ENCODE assay signal across 11 mouse cellular contexts in genomic region chr4:137661547-137661946, GRCm38 (mm10). TPM values are rescaled to one million over a fixed set of nuclear protein-coding genes. Genes with fewer than 3 reads are reported as not detected.
DNase-seq lines count a peak whose midpoint lies in the region; ATAC-seq lines count a peak whose summit lies in the region.
"Had no signal": no experiment of that assay in that cellular context is flagged by ENCODE, and none has a peak within 500 bp of the region (broad histone marks: within the 10 kb centered on the region; RNA-seq: fewer than 3 reads in every experiment).

No protein-coding gene starts in this region.

- no peak overlapping the region for H3K4me2 ChIP-seq in midbrain, embryonic 14.5 days (ENCODE audit: low read length)
- H3K4me2 ChIP-seq: heart, embryonic 12.5 days; lung, embryonic 15.5 days had no signal

- no peaks in the 10 kb centered on the region; the same call in 1 of the 2 replicates for H3K27me3 ChIP-seq in midbrain, embryonic 14.5 days (ENCODE audit: control insufficient read depth, insufficient read depth, low read length)

- 47% methylated on average over 6 of the region's 6 CpGs for WGBS in midbrain, embryonic 14.5 days

- no peak overlapping the region for H3K4me3 ChIP-seq in midbrain, embryonic 14.5 days (replicated peaks; ENCODE audit: low read depth, low read length)
- H3K4me3 ChIP-seq: heart, embryonic 12.5 days; lung, embryonic 15.5 days; myocyte had no signal

- DNase-seq in adrenal gland, postnatal 10 days: peak; percentile 74
- DNase-seq in adrenal gland, postnatal 36 days: no peak
- DNase-seq in cerebellum, postnatal 10 days: peak; percentile 69 to 74
- DNase-seq in kidney, adult 11 months: peak; percentile 59
- DNase-seq in midbrain, embryonic 14.5 days: peak; percentile 36
- DNase-seq in left cerebral cortex, adult 9 months (ENCODE audit: low spot score in 2 of 2): no peak
- no peak for DNase-seq in testis, postnatal 10 days (ENCODE audit: low spot score)
- no peak for DNase-seq in ovary, postnatal 10 days (ENCODE audit: low spot score)

- peaks cover 24% of the 10 kb centered on the region for H3K4me1 ChIP-seq in midbrain, embryonic 14.5 days (ENCODE audit: control insufficient read depth, insufficient read depth, low read length)

- H3K27ac ChIP-seq in midbrain, embryonic 14.5 days (replicated peaks; ENCODE audit: low read depth, low read length): peak overlapping the region; percentile 16; the same call in 1 of the 2 replicates

- H3K9me3 ChIP-seq in midbrain, embryonic 14.5 days (ENCODE audit: control insufficient read depth, low read length): no peaks in the 10 kb centered on the region
- H3K9me3 ChIP-seq: heart, embryonic 12.5 days; lung, embryonic 15.5 days had no signal

- H3K9ac ChIP-seq in midbrain, embryonic 14.5 days (replicated peaks; ENCODE audit: low read length): no peak overlapping the region
- H3K9ac ChIP-seq: heart, embryonic 12.5 days; lung, embryonic 15.5 days had no signal

- no peak for ATAC-seq in midbrain, embryonic 14.5 days (ENCODE audit: low FRiP score, low TSS enrichment)

- peaks cover 17% of the 10 kb centered on the region for H3K36me3 ChIP-seq in midbrain, embryonic 14.5 days (ENCODE audit: control insufficient read depth, insufficient read depth, low read length)

RNA-seq across cellular contexts. Expression of gene Rap1gap, which starts 3.0 kb away (rescaled TPM):
- 10 to 100 TPM; 31.3 to 48.5 TPM for total RNA-seq in adrenal gland, postnatal 10 days (2021)
- 100 to 1,000 TPM; 102 to 123 TPM for total RNA-seq in adrenal gland, postnatal 36 days (2021)
- 57.7 and 60.8 TPM in 2 replicates for polyA plus RNA-seq in midbrain, embryonic 14.5 days (2014; fragmentation: Nextera tagmentation; extraction: Ambion mirVana)

Comparison
In these comparisons a context has a peak if more than half of its experiments do, and no peak if none do; other contexts are left out.
1. DNase-seq: peak in adrenal gland, postnatal 10 days (single experiment), cerebellum, postnatal 10 days (2 of 2), kidney, adult 11 months (single experiment) and midbrain, embryonic 14.5 days (single experiment); none in adrenal gland, postnatal 36 days (0 of 2), left cerebral cortex, adult 9 months (0 of 2), testis, postnatal 10 days (single experiment) and ovary, postnatal 10 days (single experiment).